Mouse (Mus musculus): Measurements from ENCODE around the gene Rps27l.

The Rps27l gene

DNA sequence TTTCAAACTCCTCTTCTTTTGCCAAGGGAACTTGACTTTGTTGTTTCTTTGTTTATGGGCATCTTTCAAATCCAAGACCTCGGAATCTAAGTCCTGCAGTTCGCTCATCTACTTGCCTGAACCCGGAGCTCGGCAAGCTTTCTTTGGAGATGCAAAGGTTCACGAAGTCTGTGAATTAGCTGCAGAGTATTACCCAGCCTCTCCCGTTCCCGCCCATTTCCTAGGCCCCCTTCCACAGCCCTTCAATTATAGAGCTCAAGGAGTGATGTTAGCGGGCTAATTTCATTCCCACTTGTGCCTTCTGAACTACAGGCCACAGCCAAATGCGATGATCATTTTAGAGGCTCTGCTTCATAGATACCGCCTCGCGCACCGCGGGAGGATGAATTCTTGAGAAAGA is 25.9 kb upstream of the Rps27l start:
- in situ Hi-C loops (cut with MboI, MseI): no loop called here

DNA sequence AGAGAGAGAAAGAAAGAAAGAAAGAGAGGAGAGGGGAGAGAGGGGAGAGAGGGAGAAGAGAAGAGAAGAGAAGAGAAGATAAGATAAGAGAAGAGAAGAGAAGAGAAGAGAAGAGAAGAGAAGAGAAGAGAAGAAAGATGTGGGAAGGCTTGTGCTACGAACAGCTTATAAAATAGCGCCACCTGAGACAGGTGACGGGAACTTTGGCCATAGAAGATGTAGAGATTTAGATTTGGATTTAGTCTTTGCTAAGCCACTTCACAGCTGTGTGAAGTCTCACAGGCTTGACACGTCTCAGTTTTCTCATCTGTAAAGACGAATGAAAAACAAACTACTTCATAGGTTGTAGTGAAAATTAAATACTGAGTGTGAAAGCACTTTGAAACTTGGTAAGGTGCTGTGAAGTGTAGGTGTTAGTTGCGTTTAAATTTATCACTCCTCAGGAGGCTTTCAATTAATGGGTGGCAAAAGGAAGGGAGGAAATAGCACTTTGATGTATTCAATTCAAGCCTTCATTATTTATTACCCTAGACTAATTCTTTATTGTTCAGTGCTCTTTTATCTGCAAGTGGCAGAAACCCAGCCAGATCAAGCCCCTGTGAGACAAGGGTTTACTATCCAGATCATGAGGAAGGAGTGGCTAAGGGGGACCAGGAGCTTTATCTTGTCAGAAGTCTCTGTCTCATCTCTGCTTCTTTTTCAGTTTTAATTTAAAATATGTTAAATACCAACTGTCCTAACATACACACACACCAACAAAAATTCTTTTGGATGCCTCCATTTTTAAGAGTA is 25.2 kb upstream of the Rps27l start:
- in situ Hi-C loops (cut with MboI, MseI): no loop called here

GRCm38 (mm10) chr9:66922076-66922475 is 23.8 kb upstream of the Rps27l start:
- in situ Hi-C loops (cut with MboI, MseI): no loop called here

DNA sequence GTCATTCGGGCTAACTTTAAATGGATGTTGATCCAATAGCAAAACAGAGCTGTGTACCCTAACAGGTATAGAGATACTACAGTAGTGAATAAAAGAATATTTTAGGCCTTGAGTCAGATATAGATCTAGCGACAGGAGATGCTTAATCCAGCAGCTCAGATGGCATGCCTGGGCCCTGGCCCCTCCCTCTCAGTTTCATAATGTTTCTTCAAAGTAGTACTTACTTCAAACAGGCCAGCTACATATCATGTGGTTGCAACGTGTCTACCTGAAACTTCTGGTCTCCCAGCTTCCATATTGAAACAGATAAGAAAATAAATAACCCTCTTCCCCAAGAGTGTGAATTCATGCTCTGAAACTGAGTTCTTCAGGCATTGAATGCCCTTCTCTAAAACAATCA is 20.0 kb upstream of the Rps27l start:
- in situ Hi-C loops (cut with MboI, MseI): no loop called here

DNA sequence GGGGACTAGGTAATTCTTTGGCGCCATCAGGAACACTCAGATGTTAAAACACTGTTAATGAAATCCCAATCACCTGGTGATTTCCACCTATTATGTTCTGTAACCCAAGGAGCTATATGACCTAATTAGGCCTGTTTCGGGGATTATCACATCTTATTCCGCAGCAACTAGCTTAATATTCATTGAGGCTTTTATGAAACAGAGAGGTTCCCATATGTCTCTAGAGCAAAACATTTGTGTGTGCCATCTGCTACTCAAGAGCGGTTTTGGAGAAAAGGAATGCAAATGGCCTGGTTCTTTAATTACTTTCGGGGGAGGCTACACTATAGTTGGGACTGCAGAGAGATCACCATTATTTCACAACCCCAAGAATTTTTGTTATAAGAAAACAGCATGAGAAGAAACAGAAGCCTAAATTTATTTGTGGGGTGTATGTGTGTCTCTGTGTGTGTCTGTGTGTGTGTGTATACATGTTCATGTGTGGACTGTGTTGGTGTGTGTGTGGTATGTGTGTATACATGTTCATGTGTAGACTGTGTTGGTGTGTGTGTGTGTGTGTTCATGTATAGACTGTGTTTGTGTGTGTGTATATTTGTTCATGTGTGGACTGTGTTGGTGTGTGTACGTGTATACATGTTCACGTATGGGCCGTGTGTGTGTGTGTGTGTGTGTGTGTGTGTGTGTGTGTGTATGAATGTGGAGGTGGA is 18.0 kb upstream of the Rps27l start:
- in situ Hi-C loops (cut with MboI, MseI): no loop called here

DNA sequence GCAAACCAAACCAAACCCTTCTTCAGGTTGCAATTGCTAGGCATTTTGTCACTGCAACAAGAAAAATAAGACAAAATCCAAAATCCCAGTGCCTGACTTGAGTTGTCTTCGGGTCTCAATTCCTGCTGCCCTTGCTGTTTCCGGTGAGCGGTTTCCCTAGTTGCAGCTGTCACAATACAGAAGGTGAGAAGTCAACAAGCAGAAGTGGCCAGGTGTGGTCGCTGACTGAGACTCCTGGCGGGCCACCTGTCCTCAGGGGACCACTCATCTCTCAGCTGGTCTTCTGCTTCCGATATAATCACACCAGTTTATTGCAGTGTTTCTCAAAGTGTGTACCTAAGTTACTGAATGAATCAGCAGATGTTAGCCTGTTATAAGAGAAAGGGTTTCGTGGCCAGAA is 15.5 kb upstream of the Rps27l start:
- in situ Hi-C loops (cut with MboI, MseI): no loop called here

DNA sequence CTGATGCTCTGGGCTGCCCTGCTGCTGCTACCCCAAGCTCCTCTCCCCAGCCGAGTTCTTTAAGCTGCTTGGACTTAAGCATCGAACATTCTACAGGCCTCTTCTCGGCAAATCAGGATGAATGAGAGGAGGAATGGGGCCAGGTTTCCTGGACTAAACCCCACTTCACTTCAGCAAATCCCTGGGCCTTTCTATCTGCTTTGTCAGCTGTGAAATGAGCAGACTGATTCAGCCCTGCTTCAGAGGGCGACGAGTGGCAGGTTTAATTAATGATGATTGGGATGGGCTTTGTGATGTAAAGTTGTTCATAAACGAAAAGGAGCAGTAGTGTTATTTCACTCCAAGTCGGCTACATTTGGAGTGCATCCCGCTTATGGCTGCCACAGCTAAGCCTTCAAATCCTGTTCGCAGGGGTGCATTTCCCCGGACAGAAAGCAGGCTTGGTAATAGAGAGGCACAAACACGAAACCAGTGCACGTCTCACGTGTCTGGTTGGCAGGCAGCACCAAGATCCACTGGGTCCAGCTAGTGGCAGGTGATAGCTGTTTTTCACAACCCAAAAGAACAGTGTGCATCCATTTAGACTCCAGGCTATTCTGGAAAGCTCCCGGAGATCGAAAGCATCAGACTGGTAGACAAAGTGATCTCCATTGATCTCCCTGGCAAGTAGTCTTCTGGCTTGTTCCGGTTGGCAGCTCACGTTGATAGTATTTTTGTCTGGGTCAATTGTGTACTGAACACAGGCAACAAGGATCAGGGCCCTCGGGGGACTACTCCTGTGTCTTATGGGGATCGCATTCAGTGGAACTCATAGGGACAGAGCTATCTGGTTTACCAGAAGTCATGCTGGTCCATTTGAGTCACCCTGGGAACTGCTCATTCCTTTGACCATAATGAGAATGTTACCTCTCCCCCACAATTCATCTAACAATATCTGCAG is 11.7 kb upstream of the Rps27l start:
- in situ Hi-C loops (cut with MboI, MseI): no loop called here

DNA sequence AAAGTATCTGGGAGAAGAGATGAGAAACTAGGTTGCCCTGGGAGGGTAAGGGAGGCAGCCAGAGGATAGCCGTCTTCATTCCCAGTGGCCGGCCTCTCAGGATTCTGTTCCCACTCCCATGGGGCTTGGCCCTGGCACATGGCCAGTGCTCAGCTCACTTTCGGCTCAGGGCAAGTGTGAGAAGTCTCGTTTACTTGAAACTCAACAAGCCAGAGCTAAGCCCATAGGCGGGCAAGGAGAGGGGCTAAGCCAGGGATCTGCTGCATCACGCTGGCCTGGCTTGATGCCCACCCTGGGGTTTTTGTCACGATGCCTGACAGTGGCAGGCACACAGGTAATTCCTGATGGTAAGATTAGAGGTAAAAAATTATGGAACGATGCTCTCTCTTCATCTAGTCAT is 8.4 kb upstream of the Rps27l start:
- in situ Hi-C loops (cut with MboI, MseI): loop anchor here (5.0 kb wide), 1 partner anchor 65 kb away; no protein-coding TSS in a partner anchor

- in situ Hi-C loops (cut with MboI, MseI): loop anchor here (5.0 kb wide), 1 partner anchor 67 kb away; no protein-coding TSS in a partner anchor
These were observed 7.0 kb upstream of the Rps27l start for GRCm38 (mm10) chr9:66938836-66939235.

GRCm38 (mm10) chr9:66945161-66945560 is 725 bp upstream of the Rps27l start:
- in situ Hi-C loops (cut with MboI, MseI): no loop called here

DNA sequence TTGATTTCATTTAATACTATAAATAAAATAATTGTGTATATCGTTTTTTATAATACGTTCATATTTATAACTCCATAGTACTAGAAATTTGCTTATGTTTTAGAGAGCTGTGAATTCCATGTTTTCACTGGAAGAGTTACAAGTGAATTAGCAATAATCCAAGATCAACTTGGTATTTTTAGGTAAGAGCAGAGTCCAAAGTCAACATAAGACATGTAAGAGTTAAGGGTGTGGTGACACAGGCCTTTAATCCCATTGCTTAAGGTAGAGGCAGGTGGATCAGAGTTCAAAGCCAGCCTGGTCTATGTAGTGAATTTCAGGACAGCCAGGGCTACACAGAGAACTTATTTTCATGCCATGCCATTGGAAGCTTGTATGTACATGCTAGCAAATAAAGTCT is 2.6 kb downstream of the Rps27l start:
- in situ Hi-C loops (cut with MboI, MseI): no loop called here

GRCm38 (mm10) chr9:66952321-66952720 is 6.4 kb downstream of the Rps27l start:
- in situ Hi-C loops (cut with MboI, MseI): no loop called here

GRCm38 (mm10) chr9:66952886-66953285 is 7.0 kb downstream of the Rps27l start:
- in situ Hi-C loops (cut with MboI, MseI): no loop called here

- in situ Hi-C loops (cut with MboI, MseI): no loop called here
These were observed 11.6 kb downstream of the Rps27l start for GRCm38 (mm10) chr9:66957451-66957850.

- in situ Hi-C loops (cut with MboI, MseI): no loop called here
These were observed 15.6 kb downstream of the Rps27l start for GRCm38 (mm10) chr9:66961478-66961877.

- in situ Hi-C loops (cut with MboI, MseI): no loop called here
These were observed 21.6 kb downstream of the Rps27l start for GRCm38 (mm10) chr9:66967492-66967891.

DNA sequence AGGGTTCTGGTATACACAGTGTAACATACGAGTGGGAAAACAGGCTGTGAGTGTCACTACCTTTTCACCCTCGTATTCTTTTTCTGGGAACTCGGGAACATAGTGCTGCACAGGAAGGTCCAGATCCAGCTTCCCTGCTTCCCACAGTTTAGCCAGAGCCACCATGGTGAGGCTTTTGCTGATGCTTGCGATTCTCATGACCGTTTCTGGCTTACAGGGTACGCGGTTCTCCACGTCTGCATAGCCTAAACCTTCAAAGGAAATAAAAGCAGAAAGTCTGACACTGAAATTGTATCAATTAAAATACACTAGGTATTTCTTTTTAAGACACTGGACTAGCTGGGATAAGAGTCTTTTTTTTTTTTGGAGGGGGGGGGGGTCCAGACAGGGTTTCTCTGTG is 25.2 kb downstream of the Rps27l start:
- in situ Hi-C loops (cut with MboI, MseI): no loop called here

GRCm38 (mm10) chr9:66974721-66975225 is 28.9 kb downstream of the Rps27l start:
- in situ Hi-C loops (cut with MboI, MseI): no loop called here

DNA sequence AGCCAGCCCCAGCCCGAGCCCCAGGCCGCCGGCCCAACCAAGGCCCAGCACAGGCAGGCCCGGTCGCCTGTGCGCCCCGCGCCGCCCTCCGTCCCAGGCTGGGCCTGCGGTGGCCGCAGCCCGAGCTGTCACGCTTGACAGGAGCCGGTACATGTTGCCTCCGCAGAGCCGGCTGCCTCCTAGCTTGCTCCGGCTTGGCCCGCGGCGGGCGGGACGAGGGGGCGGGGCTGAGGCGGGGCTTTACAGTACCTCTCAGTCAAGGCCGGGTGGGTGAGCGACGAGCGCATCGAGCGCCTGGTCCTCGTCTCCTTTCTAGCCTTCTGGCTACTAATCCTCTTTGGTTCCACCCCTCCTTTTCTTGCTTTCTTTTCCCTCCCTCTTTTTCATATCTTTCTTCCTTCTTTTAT is 29.4 kb downstream of the Rps27l start, which contains the start of gene Lactb:
Gene Lactb, minus strand, starts transcription at position 246 of the 407 bp plus-strand sequence.
- in situ Hi-C loops (cut with MboI, MseI): no loop called here

- in situ Hi-C loops (cut with MboI, MseI): no loop called here
These were observed 31.2 kb downstream of the Rps27l start for GRCm38 (mm10) chr9:66977121-66977520.

- in situ Hi-C loops (cut with MboI, MseI): no loop called here
These were observed 32.1 kb downstream of the Rps27l start for GRCm38 (mm10) chr9:66977982-66978381.

- in situ Hi-C loops (cut with MboI, MseI): no loop called here
These were observed 32.6 kb downstream of the Rps27l start for GRCm38 (mm10) chr9:66978468-66978867.
